8 mouse cellular contexts compared by ENCODE assay signal in genomic region chr3:144611626-144612271, GRCm38 (mm10). TPM values are rescaled to one million over a fixed set of nuclear protein-coding genes. Genes with fewer than 3 reads are reported as not detected.
DNase-seq lines count a peak whose midpoint lies in the region; ATAC-seq and TF ChIP-seq lines count a peak whose summit lies in the region.
"Had no signal": no experiment of that assay in that cellular context is flagged by ENCODE, and none has a peak within 500 bp of the region (broad histone marks: within the 10 kb centered on the region; RNA-seq: fewer than 3 reads in every experiment).

No protein-coding gene starts in this region.

- no peak overlapping the region for H3K9ac ChIP-seq in limb, embryonic 14.5 days (ENCODE audit: low read depth, low read length, severe bottlenecking)
- no peak overlapping the region for H3K9ac ChIP-seq in stomach, embryonic 15.5 days
- H3K9ac ChIP-seq: neural tube, embryonic 13.5 days had no signal

- no peaks in the 10 kb centered on the region for H3K27me3 ChIP-seq in limb, embryonic 14.5 days (ENCODE audit: control insufficient read depth, insufficient read depth, low read length)
- no peaks in the 10 kb centered on the region for H3K27me3 ChIP-seq in limb, embryonic 10.5 days (ENCODE audit: low read depth, poor library complexity, severe bottlenecking)
- no peaks in the 10 kb centered on the region for H3K27me3 ChIP-seq in stomach, embryonic 15.5 days (replicated peaks)
- H3K27me3 ChIP-seq in thymus, adult 2 months (ENCODE audit: control insufficient read depth, insufficient read depth, low read length): no peaks in the 10 kb centered on the region
- H3K27me3 ChIP-seq: neural tube, embryonic 13.5 days had no signal

- H3K27ac ChIP-seq in limb, embryonic 14.5 days (replicated peaks; ENCODE audit: low read depth, low read length): no peak overlapping the region
- H3K27ac ChIP-seq in limb, embryonic 10.5 days: no peak overlapping the region
- H3K27ac ChIP-seq in embryonic fibroblast, embryonic 13.5 days (ENCODE audit: insufficient read depth, low read length): peak overlapping the region; percentile 56; the same call in 1 of the 2 replicates
- H3K27ac ChIP-seq in stomach, embryonic 15.5 days: no peak overlapping the region
- no peak overlapping the region for H3K27ac ChIP-seq in thymus, adult 2 months (ENCODE audit: control insufficient read depth, insufficient read depth, low read length)
- H3K27ac ChIP-seq: neural tube, embryonic 13.5 days had no signal

- H3K4me1 ChIP-seq in limb, embryonic 14.5 days (ENCODE audit: control insufficient read depth, insufficient read depth, low read length): peaks cover 27% of the 10 kb centered on the region
- H3K4me1 ChIP-seq in limb, embryonic 10.5 days: peaks cover 37% of the 10 kb centered on the region
- H3K4me1 ChIP-seq in embryonic fibroblast, embryonic 13.5 days (ENCODE audit: control insufficient read depth, insufficient read depth, low read length): peaks cover 8% of the 10 kb centered on the region; the same call in 1 of the 2 replicates
- H3K4me1 ChIP-seq in stomach, embryonic 15.5 days: peaks cover 9% of the 10 kb centered on the region; the same call in 1 of the 2 replicates
- H3K4me1 ChIP-seq in thymus, adult 2 months (replicated peaks; ENCODE audit: control insufficient read depth, insufficient read depth, low read length): no peaks in the 10 kb centered on the region

- peak; percentile 30 for DNase-seq in limb, embryonic 14.5 days (ENCODE audit: low spot score)
- DNase-seq in limb, embryonic 10.5 days (ENCODE audit: low spot score): no peak
- DNase-seq in heart, postnatal 4 days: peak; percentile 56
- DNase-seq in thymus, adult 2 months: no peak
- no peak for DNase-seq in embryo, embryonic 10.5 days (ENCODE audit: low spot score)

- no peaks in the 10 kb centered on the region for H3K36me3 ChIP-seq in limb, embryonic 14.5 days (ENCODE audit: control insufficient read depth, insufficient read depth, low read length)
- H3K36me3 ChIP-seq in limb, embryonic 10.5 days: no peaks in the 10 kb centered on the region
- H3K36me3 ChIP-seq in stomach, embryonic 15.5 days: no peaks in the 10 kb centered on the region
- no peaks in the 10 kb centered on the region for H3K36me3 ChIP-seq in thymus, adult 2 months (ENCODE audit: control insufficient read depth, insufficient read depth, low read length)
- H3K36me3 ChIP-seq: neural tube, embryonic 13.5 days had no signal

- no peak for ATAC-seq in limb, embryonic 14.5 days (ENCODE audit: low FRiP score, low read depth)
- 0 out of 2 replicates have a peak, but pooled peaks have one; percentile 16 for ATAC-seq in stomach, embryonic 15.5 days (ENCODE audit: insufficient read depth, low FRiP score, low read depth)

- no peak overlapping the region for H3K4me3 ChIP-seq in limb, embryonic 14.5 days (replicated peaks; ENCODE audit: low read length)
- H3K4me3 ChIP-seq in limb, embryonic 10.5 days: no peak overlapping the region
- H3K4me3 ChIP-seq in embryonic fibroblast, embryonic 13.5 days (ENCODE audit: insufficient read depth, low read length): no peak overlapping the region
- no peak overlapping the region for H3K4me3 ChIP-seq in stomach, embryonic 15.5 days (replicated peaks)
- H3K4me3 ChIP-seq in thymus, adult 2 months (ENCODE audit: control insufficient read depth, insufficient read depth, low read length): no peak overlapping the region
- H3K4me3 ChIP-seq: neural tube, embryonic 13.5 days had no signal

- no peaks in the 10 kb centered on the region for H3K9me3 ChIP-seq in limb, embryonic 14.5 days (ENCODE audit: control insufficient read depth, low read length)
- no peaks in the 10 kb centered on the region for H3K9me3 ChIP-seq in limb, embryonic 10.5 days (replicated peaks)
- no peaks in the 10 kb centered on the region for H3K9me3 ChIP-seq in stomach, embryonic 15.5 days
- H3K9me3 ChIP-seq: neural tube, embryonic 13.5 days had no signal

- no peak for TF ChIP-seq CTCF in embryonic fibroblast, embryonic 13.5 days (IDR thresholded peaks at IDR 0.05; ENCODE audit: borderline replicate concordance, insufficient read depth, low read length)
- no peak for TF ChIP-seq CTCF in thymus, adult 2 months (IDR thresholded peaks at IDR 0.05; ENCODE audit: borderline replicate concordance, control insufficient read depth, extremely low read depth, insufficient read depth, low read length, poor library complexity)

- TF ChIP-seq POLR2A in limb, embryonic 14.5 days (IDR thresholded peaks at IDR 0.05; ENCODE audit: borderline replicate concordance, extremely low read depth, insufficient read depth, insufficient read length): no peak
- TF ChIP-seq POLR2A in embryonic fibroblast, embryonic 13.5 days (IDR thresholded peaks at IDR 0.05; ENCODE audit: low read depth, low read length): no peak
- no peak for TF ChIP-seq POLR2A in thymus, adult 2 months (IDR thresholded peaks at IDR 0.05; ENCODE audit: control insufficient read depth, extremely low read depth, insufficient read depth, low read length, poor library complexity)

- no peak overlapping the region for H3K4me2 ChIP-seq in limb, embryonic 14.5 days (replicated peaks; ENCODE audit: low read depth, low read length, severe bottlenecking)
- H3K4me2 ChIP-seq in stomach, embryonic 15.5 days: no peak overlapping the region
- H3K4me2 ChIP-seq: neural tube, embryonic 13.5 days had no signal

- WGBS in limb, embryonic 14.5 days: 46% methylated on average over 8 of the region's 8 CpGs
- 71% methylated on average over 8 of the region's 8 CpGs for WGBS in limb, embryonic 10.5 days
- 44% methylated on average over 8 of the region's 8 CpGs for WGBS in stomach, embryonic 15.5 days
- 91% methylated on average over 8 of the region's 8 CpGs for WGBS in thymus, adult 2 months

RNA-seq across cellular contexts. Expression of gene Selenof, which starts 41.6 kb away (rescaled TPM):
- polyA plus RNA-seq in limb, embryonic 14.5 days (2012; rRNA removed): 354 and 424 TPM in 2 replicates
- 532 and 555 TPM in 2 replicates for polyA plus RNA-seq in limb, embryonic 14.5 days (2014; fragmentation: Nextera tagmentation; extraction: Ambion mirVana)
- polyA plus RNA-seq in limb, embryonic 10.5 days (2016; fragmentation: Nextera tagmentation; extraction: Ambion mirVana): 461 and 480 TPM in 2 replicates
- 653 and 674 TPM in 2 replicates for polyA plus RNA-seq in embryonic fibroblast, embryonic 13.5 days (2011; ENCODE audit: insufficient read length, low read depth, missing spikeins)
- 100 to 1,000 TPM; 224 to 252 TPM for total RNA-seq in heart, postnatal 4 days (2021)
- 640 and 675 TPM in 2 replicates for polyA plus RNA-seq in stomach, embryonic 15.5 days (2015; fragmentation: Nextera tagmentation; extraction: Ambion mirVana)
- polyA plus RNA-seq in thymus, adult 2 months (2012; rRNA removed): 113 and 129 TPM in 2 replicates

RNA-seq across cellular contexts. Expression of gene Hs2st1, which starts 41.8 kb away (rescaled TPM):
- polyA plus RNA-seq in limb, embryonic 14.5 days (2012; rRNA removed): 20.2 and 20.6 TPM in 2 replicates
- 15.8 and 17.9 TPM in 2 replicates for polyA plus RNA-seq in limb, embryonic 14.5 days (2014; fragmentation: Nextera tagmentation; extraction: Ambion mirVana)
- 11.4 and 13.0 TPM in 2 replicates for polyA plus RNA-seq in limb, embryonic 10.5 days (2016; fragmentation: Nextera tagmentation; extraction: Ambion mirVana)
- polyA plus RNA-seq in embryonic fibroblast, embryonic 13.5 days (2011; ENCODE audit: insufficient read length, low read depth, missing spikeins): 75.7 and 83.7 TPM in 2 replicates
- total RNA-seq in heart, postnatal 4 days (2021): 10 to 100 TPM; 20.8 to 23.2 TPM
- polyA plus RNA-seq in stomach, embryonic 15.5 days (2015; fragmentation: Nextera tagmentation; extraction: Ambion mirVana): 12.8 and 13.9 TPM in 2 replicates
- polyA plus RNA-seq in thymus, adult 2 months (2012; rRNA removed): 7.8 and 8.2 TPM in 2 replicates

Comparison
In these comparisons a context has a peak if more than half of its experiments do, and no peak if none do; other contexts are left out.
1. DNase-seq: peak in limb, embryonic 14.5 days (single experiment) and heart, postnatal 4 days (single experiment); none in limb, embryonic 10.5 days (single experiment), thymus, adult 2 months (single experiment) and embryo, embryonic 10.5 days (single experiment).